Mouse (Mus musculus) megakaryocyte-erythroid progenitor cell, adult 5-6 weeks (primary cell): ENCODE results near the gene Ston2. TPM values are rescaled to one million over a fixed set of nuclear protein-coding genes. Genes with fewer than 3 reads are reported as not detected.

Experiments used
- ATAC-seq: replicated peaks from 2 replicates; pipeline ENCODE4 v1.8.0; 2016; ENCODE audit warnings: mild to moderate bottlenecking, inconsistent platforms; ENCODE audit not compliant: severe bottlenecking, poor library complexity, low FRiP score, low TSS enrichment
- total RNA-seq, 2 experiments: library from RNA; stranded (forward) in 1 of 2; stranded (reverse) in 1 of 2; fragments of 200-1000, 215-1000 nt in 1 of 2; fragments of >200 nt in 1 of 2; fragmentation: Nextera tagmentation in 1 of 2; gene quantifications; 2 replicates each; pipeline ENCODE4 v1.2.3; 2014 to 2017

Gene Ston2
- total RNA-seq (2014; fragmentation: Nextera tagmentation) (5.3 and 10.7 TPM in 2 replicates), total RNA-seq (2017) (0.53 and 2.7 TPM in 2 replicates)

GRCm38 (mm10) chr12:91787959-91788437, at the start of gene Ston2:
TSS of gene Ston2 (minus strand) at chr12:91788387.
- ATAC-seq = no peak

DNA sequence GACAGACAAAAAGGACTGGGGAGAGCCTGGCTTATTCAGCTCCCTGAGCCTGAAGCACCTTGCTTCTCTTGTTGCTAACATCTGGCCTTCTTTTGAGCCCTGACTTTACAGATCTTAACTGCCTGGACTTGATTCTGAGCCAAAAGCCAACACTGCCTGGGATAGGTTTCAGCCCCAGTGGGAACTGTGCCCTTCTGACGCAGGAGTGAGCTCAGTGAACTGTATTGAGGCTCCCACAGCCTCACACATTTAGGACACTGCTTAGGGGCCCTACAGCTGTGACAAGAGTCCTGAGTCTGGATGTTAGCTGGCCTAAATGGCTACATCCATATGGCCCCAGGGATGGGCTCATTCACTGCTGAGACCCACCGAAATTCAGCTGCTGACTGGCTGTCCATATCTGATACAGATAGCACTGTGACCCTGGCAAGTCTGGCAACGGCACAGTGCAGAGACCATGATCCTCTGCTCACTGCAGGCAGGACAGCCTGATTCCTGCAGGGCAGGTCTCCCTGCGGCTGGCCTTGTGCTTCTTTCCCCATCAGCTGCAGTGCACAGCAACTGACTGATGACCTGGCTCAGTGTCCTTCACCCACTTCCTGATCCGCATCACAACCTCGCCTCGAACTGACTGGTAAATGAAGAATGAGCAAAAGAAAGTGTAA, 49.3 kb upstream of the Ston2 start:
- peak; percentile 50; the same call in 1 of the 2 replicates for ATAC-seq

GRCm38 (mm10) chr12:91833939-91834333, 45.7 kb upstream of the Ston2 start:
- ATAC-seq = no peak

- ATAC-seq = no peak
These were observed 45.2 kb upstream of the Ston2 start for GRCm38 (mm10) chr12:91833237-91833938.

DNA sequence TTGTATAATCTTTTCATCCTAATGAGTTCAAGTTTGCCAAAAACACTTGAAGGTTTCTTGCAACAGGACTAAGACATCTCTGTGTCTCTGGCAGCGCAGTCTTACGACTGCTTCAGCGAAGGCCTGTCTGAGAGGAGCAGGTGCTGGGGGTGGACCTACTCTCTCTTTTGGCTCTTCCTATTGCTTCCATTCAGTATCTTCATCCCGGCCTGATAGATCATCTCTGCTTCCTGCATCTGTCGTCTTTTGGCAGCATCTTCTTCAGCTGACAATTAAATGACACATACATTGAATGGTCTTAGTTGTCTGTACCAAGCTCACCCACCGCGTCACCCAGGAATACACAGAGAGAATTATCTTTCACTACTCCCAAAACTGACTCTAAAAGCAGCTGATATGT, 43.2 kb upstream of the Ston2 start:
- ATAC-seq = no peak

- no peak for ATAC-seq
These were observed 32.3 kb upstream of the Ston2 start for GRCm38 (mm10) chr12:91820461-91820860.

GRCm38 (mm10) chr12:91818726-91819125, 30.5 kb upstream of the Ston2 start:
- no peak for ATAC-seq

DNA sequence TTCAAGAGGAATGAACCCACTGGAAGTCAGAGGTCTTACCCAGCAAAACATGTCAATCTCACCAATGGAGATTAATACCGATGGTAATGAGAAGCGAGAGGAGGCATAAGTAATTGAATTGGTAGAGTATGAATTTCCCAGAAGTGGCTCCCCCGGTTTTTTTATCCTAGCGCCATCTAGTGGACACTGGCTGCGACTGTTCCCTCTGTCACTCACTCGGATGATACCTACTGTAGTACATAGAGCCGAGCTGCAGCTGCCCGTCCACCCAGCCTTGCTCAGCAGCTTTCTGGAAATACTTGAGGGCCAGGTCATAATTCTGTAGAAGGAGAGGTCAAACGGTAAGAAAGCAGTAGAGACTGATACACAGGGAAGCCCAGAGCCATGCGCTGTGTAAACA, 27.8 kb upstream of the Ston2 start:
- peak; percentile 87 for ATAC-seq

- ATAC-seq = no peak
These were observed 27.4 kb upstream of the Ston2 start for GRCm38 (mm10) chr12:91815552-91815951.

GRCm38 (mm10) chr12:91808911-91809310, 20.7 kb upstream of the Ston2 start:
- no peak for ATAC-seq

- ATAC-seq = no peak
These were observed 19.6 kb upstream of the Ston2 start for GRCm38 (mm10) chr12:91807761-91808160.

GRCm38 (mm10) chr12:91807095-91807494, 18.9 kb upstream of the Ston2 start:
- ATAC-seq = no peak

GRCm38 (mm10) chr12:91804262-91804661, 16.1 kb upstream of the Ston2 start:
- ATAC-seq = no peak

DNA sequence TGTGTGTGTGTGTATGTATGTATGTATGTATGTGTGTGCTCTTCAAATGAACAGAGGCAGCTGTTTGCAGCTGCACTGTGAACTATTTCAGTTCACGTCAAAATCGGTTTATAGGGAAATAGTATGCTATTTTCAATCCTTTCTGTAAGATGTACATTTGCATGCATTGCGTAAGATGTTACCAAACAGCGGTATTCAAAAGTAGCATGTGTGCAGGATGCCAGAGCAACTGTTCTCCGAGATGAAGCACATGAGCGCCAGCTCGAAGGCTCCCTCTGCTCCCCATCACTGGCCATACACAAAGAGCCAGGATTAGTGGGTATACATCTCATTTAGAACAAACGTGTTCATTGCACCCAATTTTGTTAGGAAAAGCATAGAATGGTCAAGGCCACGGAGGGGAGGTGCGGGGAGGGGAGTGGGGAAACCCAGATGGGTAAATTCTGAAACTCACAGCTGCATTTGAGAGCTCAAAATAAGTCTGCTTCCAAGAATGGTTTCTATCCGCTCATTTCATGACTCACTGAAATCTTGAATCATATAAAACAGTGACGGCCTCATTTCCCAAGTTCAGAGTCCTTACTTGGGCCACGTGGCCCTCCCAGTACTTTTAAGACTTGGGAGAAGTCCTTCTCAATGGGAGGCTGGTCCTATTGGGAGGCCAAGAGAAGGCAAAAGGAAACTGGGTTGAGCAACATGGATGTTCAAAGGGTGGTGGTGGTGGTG, 15.2 kb upstream of the Ston2 start:
- no peak for ATAC-seq

DNA sequence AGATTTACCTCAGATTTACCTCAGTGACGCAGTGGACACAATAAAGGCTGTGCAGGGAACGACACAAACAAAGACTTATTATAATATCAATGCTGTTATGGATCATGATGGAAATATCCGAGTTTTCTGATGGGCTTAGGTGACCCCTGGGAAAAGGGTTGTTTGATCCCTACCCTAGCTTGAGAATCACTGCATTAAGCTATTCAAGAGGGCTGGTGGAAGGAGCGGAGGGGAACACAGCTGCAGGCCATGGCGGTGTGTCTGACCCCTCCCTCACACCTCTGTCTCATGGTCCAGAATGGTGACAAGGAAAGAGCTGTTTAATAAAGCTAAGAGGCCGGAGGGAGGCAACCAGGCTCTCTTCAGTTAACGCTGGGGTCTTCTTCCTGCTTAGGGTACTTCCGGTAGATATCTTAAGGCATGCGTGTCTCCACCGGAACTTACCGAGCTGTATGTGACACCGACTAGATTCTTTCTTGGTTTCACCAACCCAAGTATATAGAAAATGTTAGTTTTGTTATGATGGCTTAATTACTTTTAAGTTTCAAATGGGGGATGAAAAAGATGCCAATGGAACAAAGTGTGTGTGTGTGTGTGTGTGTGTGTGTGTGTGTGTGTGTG, 14.5 kb upstream of the Ston2 start:
- ATAC-seq = no peak

DNA sequence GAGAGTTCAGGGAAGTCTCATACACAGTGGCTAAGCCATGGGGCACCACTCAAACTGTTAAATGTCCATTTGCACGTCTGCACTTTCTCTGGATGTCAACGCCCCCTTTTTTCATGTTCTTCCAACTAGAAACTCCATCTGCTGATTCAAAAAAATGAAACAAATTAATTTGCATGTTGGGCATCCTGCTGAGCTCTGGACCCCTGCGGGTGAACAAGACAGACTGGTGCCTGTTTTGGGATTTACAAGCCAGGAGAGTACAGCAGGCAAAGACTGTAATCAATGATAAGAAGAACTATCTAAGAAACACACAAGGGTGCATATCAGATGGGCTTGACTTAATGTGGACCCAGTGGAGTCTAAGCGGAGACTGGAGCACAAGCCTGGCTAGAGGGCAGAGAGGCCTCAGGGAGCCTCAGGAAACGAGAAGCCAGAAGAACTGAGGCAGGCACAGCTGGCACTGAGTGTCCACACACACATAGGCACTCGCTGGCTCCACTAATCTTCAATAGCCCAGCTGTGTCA, 12.7 kb upstream of the Ston2 start:
- peak; percentile 60 for ATAC-seq

DNA sequence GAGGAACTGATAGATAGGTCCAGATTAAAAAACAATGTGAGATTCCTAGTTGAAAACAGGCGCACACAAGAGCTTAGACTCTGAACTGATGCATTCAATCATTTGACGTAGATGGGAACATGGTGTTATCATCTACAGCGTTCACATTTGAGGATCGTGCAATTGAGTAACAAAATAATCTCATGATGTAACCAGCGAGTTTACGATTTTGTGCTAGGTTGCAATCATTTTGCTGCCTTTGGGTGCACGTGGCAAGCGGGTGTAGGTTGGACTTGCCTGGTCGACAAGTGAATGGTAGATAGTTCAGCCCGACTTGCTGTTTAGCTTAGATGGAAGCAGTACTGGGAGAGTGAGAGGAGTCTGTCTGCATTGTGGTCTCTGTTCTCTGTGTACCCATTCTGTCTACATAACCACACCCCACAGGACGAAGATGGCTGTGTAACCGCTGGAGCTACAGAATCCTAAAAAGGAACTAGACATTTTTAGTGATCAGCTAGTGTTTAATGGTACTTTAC, 11.7 kb upstream of the Ston2 start:
- ATAC-seq = no peak

DNA sequence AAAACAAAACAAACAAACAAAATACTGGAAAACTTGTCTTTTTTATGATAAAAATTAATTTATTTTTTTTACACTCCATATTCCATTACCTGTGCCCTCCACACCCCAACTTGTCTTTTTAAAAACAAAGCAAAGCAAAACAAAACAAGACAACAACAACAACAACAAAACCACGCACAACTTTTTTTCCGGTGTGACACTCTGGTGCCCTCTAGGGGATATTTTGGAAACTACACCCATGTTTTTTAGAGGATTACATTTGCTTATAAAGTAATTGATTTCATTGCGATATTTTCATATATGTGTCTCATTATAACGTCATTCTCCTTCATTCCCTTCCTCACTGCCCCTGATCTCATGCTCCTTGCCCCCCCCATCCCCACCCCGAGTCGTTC, 11.2 kb upstream of the Ston2 start:
- ATAC-seq = no peak

- ATAC-seq = peak; percentile 77
These were observed 10.7 kb upstream of the Ston2 start for GRCm38 (mm10) chr12:91798720-91799378.
